Comparison of ENCODE assay signal across 8 mouse cellular contexts in genomic region chr10:82698712-82699261, GRCm38 (mm10). TPM values are rescaled to one million over a fixed set of nuclear protein-coding genes. Genes with fewer than 3 reads are reported as not detected.
A peak's percentile ranks its signal among the peaks of the same experiment; 100 is the strongest.
DNase-seq lines count a peak whose midpoint lies in the region; ATAC-seq lines count a peak whose summit lies in the region.

No protein-coding gene starts in this region.

- intact Hi-C loops in left cerebral cortex, postnatal 14 days (cut with DNase I) = loop anchor here (5.0 kb wide), 1 partner anchor 66 kb away; no protein-coding TSS in a partner anchor

- DNase-seq in adrenal gland, adult 18-20 months (ENCODE audit: low spot score in 2 of 2) = peak; percentile 92
- DNase-seq in embryo, embryonic 10 days (ENCODE audit: low spot score) = peak; percentile 83
- DNase-seq in gastrocnemius, postnatal 10 days = peak; percentile 91
- peak; percentile 79 to 89 for DNase-seq in left cerebral cortex, postnatal 14 days (ENCODE audit: low spot score in 2 of 2)
- DNase-seq in right cerebral cortex, postnatal 14 days = peak; percentile 89
- DNase-seq in urinary bladder, postnatal 25 days (ENCODE audit: low spot score) = peak; percentile 87

- ATAC-seq in inflammation-experienced regulatory T-cells, adult 6 months = peak; percentile 77
- ATAC-seq in megakaryocyte-erythroid progenitor cell, adult 5-6 weeks (replicated peaks; ENCODE audit: low FRiP score, low TSS enrichment, poor library complexity, severe bottlenecking) = peak; percentile 56

RNA-seq across cellular contexts. Expression of gene Hcfc2, which starts 2.8 kb away (rescaled TPM):
- 10 to 100 TPM; 29.6 to 32.1 TPM for total RNA-seq in adrenal gland, adult 18-20 months (2021)
- 10 to 100 TPM; 23.4 to 29.2 TPM for total RNA-seq in gastrocnemius, postnatal 10 days (2021)
- polyA plus RNA-seq in inflammation-experienced regulatory T-cells, adult 6 months (2017; shearing (Covaris generic)) = 10 to 100 TPM; 27.9 to 33.4 (median 28.7) TPM
- 10 to 100 TPM; 33.0 to 36.3 TPM for total RNA-seq in left cerebral cortex, postnatal 14 days (2021)
- 21.5 and 25.7 TPM in 2 replicates for total RNA-seq in megakaryocyte-erythroid progenitor cell, adult 5-6 weeks (2014; fragmentation: Nextera tagmentation)
- total RNA-seq in megakaryocyte-erythroid progenitor cell, adult 5-6 weeks (2017) = 30.9 and 80.3 TPM in 2 replicates

RNA-seq across cellular contexts. Expression of gene Glt8d2, which starts 8.3 kb away (rescaled TPM):
- 1 to 10 TPM; 2.0 to 2.6 TPM for total RNA-seq in adrenal gland, adult 18-20 months (2021)
- total RNA-seq in gastrocnemius, postnatal 10 days (2021) = 1 to 10 TPM; 6.4 to 9.1 TPM
- polyA plus RNA-seq in inflammation-experienced regulatory T-cells, adult 6 months (2017; shearing (Covaris generic)) = under 1 TPM in 2 of 3 experiments, not detected in 1; 0.48 to 0.71 TPM
- 1 to 10 TPM; 9.1 to 9.4 TPM for total RNA-seq in left cerebral cortex, postnatal 14 days (2021)
- total RNA-seq in megakaryocyte-erythroid progenitor cell, adult 5-6 weeks (2014; fragmentation: Nextera tagmentation) = 2.3 TPM in 1 of 2 replicates, not detected in the other
- 1.3 TPM in 1 of 2 replicates, not detected in the other for total RNA-seq in megakaryocyte-erythroid progenitor cell, adult 5-6 weeks (2017)

Comparison
In these comparisons a context has a peak if more than half of its experiments do, and no peak if none do; other contexts are left out.
1. Peak in every context shown above with its lines: DNase-seq and ATAC-seq.